Mouse (Mus musculus) cerebral cortex, adult 2 months (tissue): Measurements from ENCODE around the gene Gna15.

ENCODE experiments used
- WGBS: fragments of 180-500 bp; shearing (Covaris S2); methylation state at CpG from one replicate; pipeline ENCODE4 v1.1.7; 2018; 5-methylcytosine and 5-hydroxymethylcytosine counted together

Gna15 gene

DNA sequence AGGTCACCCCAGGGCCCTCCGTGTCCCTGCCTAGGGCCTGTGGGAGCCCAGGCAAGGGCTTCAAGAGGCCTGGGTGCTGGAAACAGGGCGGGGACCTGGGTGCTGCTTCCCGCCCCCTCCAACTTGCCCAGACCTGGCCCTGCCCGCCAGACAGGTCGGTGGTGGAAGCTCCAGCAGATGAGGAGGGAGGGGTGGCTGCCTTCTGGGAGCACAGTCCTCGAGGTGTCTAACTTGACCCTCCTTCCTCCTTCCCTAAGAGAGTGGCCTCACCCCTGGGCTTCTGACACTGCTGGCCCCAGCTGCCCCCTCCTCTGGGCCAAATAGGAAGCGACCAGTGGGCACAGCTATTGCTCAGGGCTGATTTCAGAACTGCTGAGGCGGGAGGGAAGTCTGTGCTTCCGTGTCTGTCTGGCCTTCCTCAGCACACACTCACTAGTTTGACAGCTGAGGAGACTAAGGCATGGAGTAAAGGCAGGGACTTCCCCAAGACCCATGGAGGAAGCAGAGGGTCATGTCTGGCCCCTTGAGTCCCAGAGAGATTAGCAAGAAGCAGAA lies at the start of gene Gna15:
Gna15 (minus strand) TSS at position 175 of the 555 bp plus-strand sequence.
- WGBS = 51% methylated on average over 9 of the region's 9 CpGs

GRCm38 (mm10) chr10:81572975-81573374 lies 49.0 kb upstream of the Gna15 start:
- WGBS = 33% methylated on average over 9 of the region's 9 CpGs

GRCm38 (mm10) chr10:81572133-81572671 lies 48.2 kb upstream of the Gna15 start:
- WGBS = 19% methylated on average over 9 of the region's 9 CpGs

GRCm38 (mm10) chr10:81571501-81571876 lies 47.5 kb upstream of the Gna15 start:
- 2% methylated on average over 18 of the region's 18 CpGs for WGBS

- under 1% methylated on average over 34 of the region's 34 CpGs for WGBS
These were observed 46.9 kb upstream of the Gna15 start for GRCm38 (mm10) chr10:81570831-81571500.

DNA sequence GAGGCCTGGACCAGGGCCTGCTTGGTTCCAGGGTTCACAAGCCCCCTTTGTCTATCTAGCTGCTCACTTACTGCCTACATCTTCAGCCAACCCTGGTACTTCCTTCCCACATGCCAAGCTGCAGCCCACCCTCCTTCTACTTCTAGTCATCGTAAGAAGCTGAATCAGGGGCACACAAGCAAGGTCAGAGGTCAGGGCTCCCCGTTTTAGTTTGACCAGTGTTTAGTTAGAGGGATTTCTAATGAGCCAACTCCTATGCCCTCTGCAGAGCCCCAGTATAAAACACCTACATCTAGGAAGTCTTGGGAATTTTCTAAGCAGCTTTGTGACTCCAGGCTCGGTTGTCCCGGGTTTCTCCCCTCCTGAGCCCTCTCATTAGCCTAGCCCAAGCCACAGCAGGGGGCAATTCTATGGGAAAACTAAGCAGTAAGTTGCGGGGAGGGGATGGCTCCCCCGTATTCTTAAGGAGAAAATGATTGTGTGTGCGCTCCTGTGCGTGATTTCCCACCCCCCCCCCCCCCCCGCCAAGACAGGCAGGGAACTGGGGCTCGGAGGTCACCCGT lies 46.3 kb upstream of the Gna15 start:
- WGBS = 5% methylated on average over 11 of the region's 11 CpGs

DNA sequence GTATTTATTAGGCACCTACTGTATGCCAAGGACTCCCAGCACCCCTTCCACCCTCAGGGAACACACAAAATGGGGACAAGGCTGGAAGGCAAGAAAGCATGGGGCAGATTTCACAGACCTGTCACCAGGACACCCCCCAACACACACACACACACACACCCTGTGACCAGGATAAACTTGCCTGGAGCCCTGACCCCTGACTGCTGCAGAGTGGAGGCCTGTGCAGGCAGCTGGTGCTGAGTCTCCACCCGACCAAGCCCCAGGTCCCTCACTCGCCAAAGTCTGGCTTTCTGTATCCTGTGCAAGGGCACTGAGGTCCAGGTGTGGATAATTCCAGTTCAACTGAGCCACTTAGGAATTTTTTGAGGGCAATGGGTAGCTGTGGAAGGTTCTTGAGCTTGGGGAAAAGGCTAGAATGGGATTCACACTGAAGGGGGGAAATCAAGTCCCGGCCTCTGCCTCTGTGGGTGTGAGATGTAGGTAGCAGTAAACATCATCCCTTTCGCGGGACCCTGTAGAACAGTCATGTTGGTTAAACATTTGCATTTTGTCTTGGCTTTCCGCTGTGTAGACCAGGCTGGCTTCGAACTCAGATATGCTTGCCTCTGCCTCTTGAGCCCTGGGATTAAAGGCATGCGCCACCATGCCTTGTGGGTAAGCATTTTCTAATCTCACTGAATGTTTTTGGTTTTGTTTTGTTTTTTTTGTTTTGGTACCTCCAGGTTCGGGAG lies 45.6 kb upstream of the Gna15 start:
- WGBS = 83% methylated on average over 9 of the region's 9 CpGs

GRCm38 (mm10) chr10:81568381-81569191 lies 44.6 kb upstream of the Gna15 start:
- WGBS = 44% methylated on average over 16 of the region's 16 CpGs

DNA sequence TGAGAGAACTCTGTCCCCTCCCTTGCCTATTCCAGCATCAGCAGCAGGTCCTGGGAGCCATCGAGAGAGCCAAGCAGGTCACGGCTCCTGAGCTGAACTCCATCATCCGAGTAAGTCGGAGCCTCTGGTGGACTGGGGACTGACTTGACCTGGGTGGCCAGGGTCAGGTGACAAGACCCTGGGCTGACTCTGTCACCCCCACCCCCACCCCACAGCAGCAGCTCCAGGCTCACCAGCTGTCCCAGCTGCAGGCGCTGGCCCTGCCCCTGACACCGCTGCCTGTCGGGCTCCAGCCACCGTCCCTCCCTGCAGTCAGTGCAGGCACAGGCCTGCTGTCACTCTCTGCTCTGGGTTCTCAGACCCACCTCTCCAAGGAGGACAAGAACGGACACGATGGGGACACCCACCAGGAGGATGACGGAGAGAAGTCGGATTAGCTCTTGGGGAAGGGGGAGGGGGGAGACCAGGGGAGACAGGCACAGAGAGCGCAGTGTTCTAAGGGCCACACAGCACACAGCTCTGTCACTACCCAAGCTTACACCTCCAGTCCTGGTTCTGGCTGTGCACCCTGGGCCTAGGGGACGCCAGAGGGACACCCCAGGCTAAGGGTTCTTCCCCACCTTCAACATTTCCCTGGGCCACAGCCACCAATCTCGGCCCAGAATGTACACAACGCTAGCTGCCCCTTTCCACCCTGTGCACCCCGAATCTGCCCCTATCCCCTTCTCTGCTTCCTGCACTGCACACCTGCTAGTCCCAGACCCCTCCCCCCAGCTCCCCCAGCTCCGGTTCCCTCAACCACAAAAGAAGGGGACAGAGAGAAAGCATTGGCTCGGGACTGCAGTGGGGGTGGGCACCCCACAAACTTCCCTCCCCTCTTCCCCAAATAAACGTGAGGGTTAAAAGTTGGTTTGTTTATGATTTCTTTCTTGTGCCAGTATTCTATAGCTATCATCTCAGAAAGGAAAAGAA lies 41.5 kb upstream of the Gna15 start:
- WGBS = 67% methylated on average over 20 of the region's 20 CpGs

DNA sequence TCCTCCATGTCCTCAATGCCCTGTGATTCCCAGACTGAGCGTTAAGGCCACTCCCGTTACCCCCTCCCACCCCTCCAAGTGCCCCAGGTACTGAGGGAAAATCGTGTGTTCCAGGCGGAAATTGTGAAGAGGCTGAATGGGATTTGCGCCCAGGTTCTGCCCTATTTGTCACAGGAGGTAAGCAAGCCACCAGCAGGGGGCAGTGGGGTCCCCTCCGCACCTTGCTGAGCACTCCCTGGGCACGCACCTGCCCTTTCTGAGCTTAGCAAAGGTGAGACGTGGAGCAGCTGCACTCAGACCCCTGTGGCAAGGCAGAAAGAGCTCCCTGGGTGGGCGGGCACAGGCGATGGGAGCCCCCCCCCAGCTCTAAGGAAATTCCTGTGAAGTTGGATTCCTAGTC lies 40.7 kb upstream of the Gna15 start:
- 62% methylated on average over 10 of the region's 10 CpGs for WGBS

- WGBS = 18% methylated on average over 10 of the region's 10 CpGs
These were observed 40.2 kb upstream of the Gna15 start for GRCm38 (mm10) chr10:81564216-81564615.

- 43% methylated on average over 6 of the region's 6 CpGs for WGBS
These were observed 39.5 kb upstream of the Gna15 start for GRCm38 (mm10) chr10:81563481-81563880.

DNA sequence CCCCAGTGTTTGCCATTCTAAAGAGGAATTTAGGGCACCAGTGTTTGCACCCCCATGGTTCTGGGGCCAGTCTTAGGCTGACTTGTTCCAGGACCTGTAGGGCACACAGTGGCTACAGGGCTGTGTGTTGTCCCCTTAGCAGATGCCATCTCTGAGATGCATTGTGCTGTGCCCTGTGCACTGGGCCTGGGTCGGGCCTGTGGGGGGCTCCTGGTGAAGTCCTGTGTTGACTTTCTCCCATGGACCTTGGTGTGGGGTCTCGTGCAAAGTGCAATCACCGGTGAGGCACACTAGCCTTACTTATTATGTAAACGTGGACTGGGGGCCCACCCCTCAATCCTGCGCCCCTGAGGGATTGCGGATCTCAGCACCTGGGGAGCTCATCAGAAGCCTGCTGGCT lies 38.4 kb upstream of the Gna15 start:
- 87% methylated on average over 6 of the region's 6 CpGs for WGBS

- 34% methylated on average over 16 of the region's 16 CpGs for WGBS
These were observed 36.9 kb upstream of the Gna15 start for GRCm38 (mm10) chr10:81560719-81561459.

DNA sequence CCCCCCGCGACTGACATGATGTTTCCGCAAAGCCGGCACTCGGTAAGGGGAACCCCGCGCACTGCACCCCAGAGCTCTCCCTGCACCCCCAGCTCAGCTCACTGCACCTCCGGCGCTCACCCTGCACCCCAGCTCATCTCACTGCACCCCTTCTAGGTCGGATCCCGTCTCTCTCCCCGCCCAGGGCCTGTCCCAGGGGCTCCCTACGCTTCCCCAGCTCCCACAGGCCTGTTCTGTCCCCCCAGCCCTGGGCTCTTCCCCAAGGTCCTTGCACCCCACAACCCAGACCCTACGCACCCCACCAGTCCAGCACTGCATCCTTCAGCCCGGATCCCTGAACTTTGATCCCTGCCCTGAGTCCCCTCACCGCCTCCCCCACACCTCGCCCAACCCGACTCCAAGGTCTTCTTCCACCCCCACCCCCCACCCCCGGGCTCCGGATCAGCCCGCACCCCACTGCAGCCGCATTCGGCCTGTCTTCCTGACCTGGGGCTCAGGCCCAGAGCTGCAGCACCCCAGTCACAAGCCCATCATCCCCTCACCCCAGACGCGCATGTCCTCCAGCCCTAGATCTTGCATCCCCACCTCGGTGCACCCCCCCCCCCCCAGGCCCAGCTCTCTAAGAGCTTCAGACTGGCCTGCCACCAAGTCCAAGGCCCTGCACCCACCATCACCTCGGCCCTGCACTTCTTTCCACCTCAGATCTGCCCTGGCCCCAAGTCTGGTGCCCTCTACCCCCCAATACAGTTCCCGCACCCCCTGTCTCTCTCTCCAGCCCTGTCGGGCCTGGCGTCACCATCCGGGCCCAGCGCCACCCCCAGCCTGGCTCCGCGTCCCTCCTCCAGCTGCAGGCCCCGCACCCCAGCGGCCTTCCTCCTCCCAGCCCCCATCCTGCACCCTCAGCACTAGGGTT lies 35.9 kb upstream of the Gna15 start:
- WGBS = under 1% methylated on average over 36 of the region's 36 CpGs

GRCm38 (mm10) chr10:81559163-81559626 lies 35.2 kb upstream of the Gna15 start, which contains the start of gene Aes:
TSS of gene Aes (plus strand) at chr10:81559488.
- WGBS = under 1% methylated on average over 50 of the region's 53 CpGs

GRCm38 (mm10) chr10:81557491-81557890 lies 33.5 kb upstream of the Gna15 start:
- WGBS = 61% methylated on average over 1 of the region's 1 CpGs

GRCm38 (mm10) chr10:81556282-81556681 lies 32.3 kb upstream of the Gna15 start:
- 81% methylated on average over 3 of the region's 3 CpGs for WGBS
